Mouse (Mus musculus) heart, postnatal 36 days (tissue): ENCODE data around the gene Wdr6. TPM values are rescaled to one million over a fixed set of nuclear protein-coding genes. Genes with fewer than 3 reads are reported as not detected.
A peak's percentile ranks its signal among the peaks of the same experiment; 100 is the strongest.

Experiments
- DNase-seq, 2 experiments: peaks; one replicate each; pipeline ENCODE4 v3.0.0; 2021 to 2022
- intact Hi-C: fragments of 180-260 bp; cut with DNase I; formaldehyde crosslinking; loops from one replicate; pipeline ENCODE4 v1.15.1; 2025
- total RNA-seq, 2 experiments: library from RNA; stranded (reverse); gene quantifications; 2 replicates each; pipeline ENCODE4 v1.2.3; 2021

Gene Wdr6
- total RNA-seq, 2 experiments from 2014 or later, result 12.1 to 19.5 TPM

DNA sequence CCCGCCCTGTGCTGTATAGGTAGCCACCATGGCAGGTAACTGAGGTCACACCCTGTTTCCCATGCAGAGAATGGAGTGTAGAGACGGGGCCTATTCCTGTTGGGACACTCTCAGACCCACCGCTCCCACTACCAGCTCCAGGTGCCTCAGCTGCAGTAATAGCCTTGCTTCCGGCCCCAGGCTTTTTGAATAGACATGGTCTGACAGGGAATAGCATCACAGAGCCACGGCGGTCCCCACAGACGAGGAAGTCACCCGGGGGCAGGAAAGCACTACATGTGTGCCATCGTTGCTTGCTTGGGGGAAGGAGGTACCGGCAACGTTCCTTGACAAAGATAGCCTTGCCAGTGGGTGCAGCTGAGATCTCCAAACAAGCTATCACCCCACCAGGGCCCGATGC, 3.6 kb downstream of the Wdr6 start:
- intact Hi-C loops, result no loop called here

GRCm38 (mm10) chr9:108573774-108574690, 4.5 kb downstream of the Wdr6 start:
- no peak for DNase-seq
- intact Hi-C loops, result no loop called here

More for the DNA sequence above, 3.6 kb downstream of the Wdr6 start:
- no peak for DNase-seq

DNA sequence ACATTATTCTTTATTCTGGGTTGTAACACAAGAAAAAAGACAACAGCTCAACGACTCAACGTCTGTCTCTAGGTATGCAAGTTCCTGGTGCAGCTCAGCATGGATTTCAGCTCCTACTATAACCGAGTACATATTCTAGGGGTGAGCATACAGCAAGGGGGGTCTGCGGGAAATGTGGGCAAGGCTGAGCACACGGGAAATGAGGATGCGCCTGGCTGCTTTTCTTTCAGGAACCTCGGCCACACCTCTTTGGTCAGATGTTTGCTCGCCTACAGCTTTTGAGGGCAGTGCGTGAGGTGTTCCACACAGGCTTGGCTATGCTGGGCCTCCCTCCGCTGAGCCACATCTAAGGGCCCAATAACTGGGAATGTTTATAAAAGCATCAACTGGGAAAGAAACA, 6.2 kb downstream of the Wdr6 start:
- intact Hi-C loops, result no loop called here
- DNase-seq, result no peak

- intact Hi-C loops, result no loop called here
- DNase-seq, result no peak
Observed at GRCm38 (mm10) chr9:108571401-108571973, 7.1 kb downstream of the Wdr6 start.

DNA sequence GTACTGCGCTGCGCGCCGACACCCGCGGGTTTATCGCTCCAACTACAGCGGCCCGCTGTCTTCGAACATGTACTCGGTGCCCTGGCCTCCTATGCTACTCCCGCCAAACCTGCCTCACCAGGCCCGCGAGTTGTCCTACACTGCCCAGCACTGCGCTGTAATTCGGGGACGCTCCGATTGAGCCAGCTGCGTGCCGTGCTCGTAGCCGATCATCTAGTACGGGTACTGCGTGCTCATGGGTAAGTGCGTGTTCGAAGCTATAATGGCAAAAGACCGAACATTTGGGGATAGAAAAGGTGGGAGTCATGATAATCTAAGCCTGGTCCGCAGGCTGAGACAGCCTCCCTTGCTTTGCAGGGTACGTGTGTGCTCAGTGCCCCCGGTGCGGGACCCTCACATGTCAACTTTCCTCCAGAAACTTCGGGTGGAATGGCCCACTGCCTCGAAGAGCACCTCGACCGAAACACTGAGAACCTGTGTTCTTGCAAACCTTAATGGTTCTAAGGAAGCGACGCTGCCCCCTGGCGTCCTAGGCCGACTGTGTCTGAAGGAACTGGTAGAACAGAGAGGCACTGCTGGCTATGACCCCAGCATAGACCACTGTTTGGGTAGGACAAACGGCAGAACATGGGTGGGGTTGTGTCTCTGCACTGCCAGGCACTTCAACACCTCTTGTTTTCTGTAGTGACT, 8.2 kb downstream of the Wdr6 start:
- DNase-seq, result peak; percentile 70 to 80
- intact Hi-C loops, result no loop called here

DNA sequence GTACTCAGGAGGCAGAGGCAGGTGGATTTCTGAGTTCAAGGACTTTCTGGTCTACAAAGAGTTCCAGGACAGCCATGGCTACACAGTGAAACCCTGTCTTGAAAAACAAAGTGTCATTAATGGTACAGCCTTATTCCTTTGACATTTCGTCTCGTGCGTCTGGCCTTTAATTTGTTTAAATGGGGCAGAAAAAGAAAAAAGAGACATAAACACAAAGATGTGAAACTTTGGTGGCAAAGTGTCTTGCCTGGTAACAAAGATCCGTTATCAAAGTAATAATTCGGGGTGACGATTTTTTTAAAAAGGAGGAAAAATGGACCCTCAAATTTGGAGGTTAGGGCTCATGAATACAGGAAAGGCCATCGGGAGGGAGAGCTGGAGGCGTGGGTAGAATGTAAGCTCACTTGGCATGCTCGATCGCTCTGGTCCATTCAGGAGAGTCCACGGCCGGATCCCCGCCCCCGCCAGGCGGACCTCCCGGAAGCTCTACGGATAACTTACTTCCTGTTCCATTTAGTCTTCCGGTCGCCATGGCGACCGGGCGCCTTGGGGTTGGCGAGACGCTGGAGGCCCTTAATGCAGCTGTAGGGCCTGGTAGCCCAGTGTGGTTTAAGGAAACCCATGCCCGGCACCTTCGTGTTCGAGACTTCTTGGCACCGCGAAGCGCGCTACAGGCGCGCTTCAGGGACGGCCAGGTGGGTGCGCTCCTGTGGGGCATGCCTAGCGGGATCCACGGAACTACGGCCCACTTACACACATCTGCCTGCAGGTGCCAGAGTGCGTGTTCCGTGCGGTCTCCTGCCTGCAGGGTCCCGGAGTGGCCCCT, 8.9 kb downstream of the Wdr6 start, which contains the start of gene Dalrd3:
Gene Dalrd3, plus strand, starts transcription at position 506 of the 826 bp plus-strand sequence.
- DNase-seq, result peak; percentile 80
- intact Hi-C loops, result no loop called here

GRCm38 (mm10) chr9:108568511-108568921, 10.0 kb downstream of the Wdr6 start:
- no peak for DNase-seq
- intact Hi-C loops, result no loop called here

GRCm38 (mm10) chr9:108567931-108568419, 10.6 kb downstream of the Wdr6 start:
- intact Hi-C loops, result loop anchor here (1.0 kb wide), 1 partner anchor 81 kb away; the partner anchor contains the start of gene Arih2
- DNase-seq, result peak in 1 of 2 experiments; percentile 41

GRCm38 (mm10) chr9:108566815-108567776, 11.4 kb downstream of the Wdr6 start, which contains the start of gene Ndufaf3:
Gene Ndufaf3, minus strand, starts transcription at chr9:108567434.
- DNase-seq, result peak; percentile 96 to 98
- intact Hi-C loops, result loop anchor here (1.0 kb wide), 1 partner anchor 82 kb away; the partner anchor contains the start of gene Arih2

DNA sequence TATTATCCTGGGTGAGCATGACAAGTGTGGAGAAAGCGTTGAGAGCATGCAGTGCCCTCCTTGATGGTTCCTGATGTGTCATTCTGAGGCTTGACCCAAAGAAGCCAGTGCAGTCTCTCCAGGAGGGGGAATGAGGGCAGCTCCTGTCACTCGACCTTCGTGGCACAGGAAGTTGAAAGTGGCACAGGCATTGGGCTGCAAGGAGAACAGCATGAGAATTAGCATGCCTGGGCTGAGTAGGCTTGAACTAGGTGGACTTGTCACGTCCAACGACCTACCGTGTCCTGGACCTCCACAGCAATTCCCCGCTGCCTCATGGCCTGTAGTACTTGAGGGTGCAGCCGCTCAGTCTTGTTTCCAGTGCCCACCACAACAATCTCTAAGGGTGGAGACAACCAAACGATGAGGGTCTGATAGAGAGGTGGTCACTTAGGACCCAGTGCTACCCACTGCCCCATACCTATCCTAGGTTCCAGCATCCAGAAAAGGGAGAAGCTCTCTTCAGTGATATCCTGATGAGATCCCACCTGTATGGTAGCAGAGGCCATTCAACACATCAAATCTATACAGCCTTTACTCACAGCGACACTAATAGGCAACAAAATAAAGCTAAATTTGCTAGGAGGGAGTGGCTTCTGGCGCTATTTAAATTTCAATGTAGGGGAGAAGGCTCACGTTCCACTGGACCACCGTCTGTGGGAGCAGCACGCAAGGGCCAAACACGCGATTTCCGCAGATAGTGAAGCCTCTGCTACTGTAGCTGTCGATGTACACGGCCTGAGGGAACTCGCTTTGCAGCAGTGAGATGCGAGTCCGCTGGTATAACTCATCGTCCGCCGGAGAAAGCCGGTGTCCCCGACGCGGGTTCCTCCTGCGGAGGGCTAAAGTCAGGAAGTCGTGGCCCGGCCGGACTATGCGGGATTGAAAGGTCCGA, 12.4 kb downstream of the Wdr6 start:
- no peak for DNase-seq
- intact Hi-C loops, result no loop called here

GRCm38 (mm10) chr9:108564131-108564530, 14.4 kb downstream of the Wdr6 start:
- intact Hi-C loops, result no loop called here
- DNase-seq, result no peak

- intact Hi-C loops, result no loop called here
Observed at GRCm38 (mm10) chr9:108563671-108564070, 14.9 kb downstream of the Wdr6 start.

GRCm38 (mm10) chr9:108560227-108560841, 18.2 kb downstream of the Wdr6 start, which contains the start of gene Impdh2:
Gene Impdh2, plus strand, starts transcription at chr9:108560286.
- intact Hi-C loops, result no loop called here
- peak; percentile 94 to 95 for DNase-seq

More at GRCm38 (mm10) chr9:108563671-108564070, 14.9 kb downstream of the Wdr6 start:
- no peak for DNase-seq

DNA sequence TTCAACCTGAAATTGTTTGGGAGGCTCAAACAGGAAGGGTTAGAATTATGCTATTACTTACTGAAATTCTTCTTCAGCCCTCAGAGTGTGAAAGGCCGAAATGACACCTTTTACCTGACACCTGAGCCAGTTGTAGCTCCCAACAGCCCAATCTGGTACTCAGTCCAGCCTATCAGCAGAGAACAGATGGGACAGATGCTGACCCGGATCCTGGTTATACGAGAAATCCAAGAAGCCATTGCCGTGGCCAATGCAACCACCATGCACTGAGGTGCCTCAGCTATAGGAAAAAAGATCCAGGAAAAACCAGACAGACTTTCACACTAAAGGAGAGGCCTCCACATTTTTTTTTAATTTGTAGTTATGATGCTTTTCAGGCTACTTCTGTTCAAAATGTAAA, 19.4 kb downstream of the Wdr6 start:
- intact Hi-C loops, result loop anchor here (5.0 kb wide), 1 partner anchor 687 kb away; the partner anchor contains the start of gene Rbm6
- DNase-seq, result no peak

DNA sequence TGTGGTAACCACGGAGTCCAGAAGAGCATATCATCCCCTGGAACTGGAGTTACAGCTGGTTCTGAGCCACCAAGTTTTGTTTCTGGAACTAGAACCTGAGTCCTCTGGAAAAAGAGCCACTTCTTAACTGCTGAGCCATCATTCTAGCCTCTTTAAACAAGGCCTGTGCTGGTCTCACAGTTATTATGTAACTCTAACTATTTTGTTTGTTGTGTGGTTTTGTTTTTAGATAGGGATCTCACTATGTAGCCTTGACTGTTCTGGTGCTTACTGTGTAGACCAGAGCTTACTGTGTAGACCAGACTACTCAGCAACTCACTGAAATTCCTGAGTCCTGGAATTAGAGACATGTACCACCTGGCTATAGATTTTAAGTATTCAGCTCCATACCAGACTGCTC, 31.7 kb downstream of the Wdr6 start:
- intact Hi-C loops, result no loop called here
- DNase-seq, result no peak

- no peak for DNase-seq
- intact Hi-C loops, result no loop called here
Observed at GRCm38 (mm10) chr9:108545986-108546385, 32.6 kb downstream of the Wdr6 start.

DNA sequence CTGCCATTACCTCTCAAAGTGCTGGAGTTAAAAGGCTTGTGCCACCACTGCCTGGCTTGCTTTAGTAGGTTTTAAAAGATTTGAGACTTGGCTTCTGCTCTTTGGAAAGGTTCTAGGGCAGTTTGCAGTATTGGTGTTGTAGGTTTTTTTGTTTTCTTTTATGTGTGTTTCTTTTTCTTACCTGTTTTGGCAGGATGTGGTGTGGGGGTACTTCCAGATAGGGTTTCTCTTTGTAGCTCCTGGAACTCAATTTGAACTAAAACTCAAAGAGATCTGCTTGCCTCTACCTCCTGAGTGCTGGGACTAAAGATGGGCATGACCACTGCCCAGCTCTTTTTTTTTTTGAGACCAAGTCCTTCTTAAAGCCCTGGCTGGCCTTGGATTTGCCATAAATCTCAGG, 37.7 kb downstream of the Wdr6 start:
- DNase-seq, result no peak
- intact Hi-C loops, result no loop called here
